Mouse (Mus musculus): ENCODE results near the gene Gucy2c.
"Not testable (repeated sequence)": the region's sequence is repeated elsewhere in the genome, so short reads cannot be mapped to it uniquely, and the experiment has no call there.

Gene Gucy2c

DNA sequence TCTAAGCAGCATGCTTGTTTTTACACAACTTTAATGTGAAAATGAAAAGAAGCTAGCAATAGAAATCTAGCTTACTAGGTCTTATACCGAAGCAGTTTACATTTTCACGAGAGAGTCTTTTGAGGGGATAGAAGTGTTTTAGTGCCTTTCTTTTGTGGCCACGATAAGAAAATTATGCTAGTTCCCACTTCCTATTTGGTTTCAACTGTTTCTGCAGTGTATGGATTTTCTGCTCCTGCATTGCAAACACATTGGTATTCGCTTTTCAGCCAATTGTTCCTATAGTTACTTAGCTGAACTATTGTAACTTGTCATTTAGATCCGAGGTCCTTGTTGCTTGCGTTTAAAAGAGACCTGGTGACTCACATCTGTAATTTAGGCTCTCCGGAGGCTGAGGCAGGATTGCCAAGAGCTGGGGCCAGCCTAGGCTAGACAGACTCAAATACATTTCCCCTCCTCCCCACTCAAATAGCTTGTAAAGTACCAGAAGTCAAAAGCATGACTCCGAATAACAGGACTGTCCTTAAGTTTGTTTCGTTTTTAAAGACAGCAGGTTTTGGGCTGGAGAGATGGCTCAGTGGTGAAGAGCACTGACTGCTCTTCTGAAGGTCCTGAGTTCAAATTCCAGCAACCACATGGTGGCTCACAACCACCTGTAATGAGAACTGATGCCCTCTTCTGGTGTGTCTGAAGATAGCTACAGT lies 23.3 kb upstream of the Gucy2c start:
- in situ Hi-C loops (cut with MboI; ENCODE audit: unreplicated experiment in 2 of 2) = loop anchor here in 1 of 2 experiments (10.0 kb wide), 1 partner anchor 340 kb away; no protein-coding TSS in a partner anchor

DNA sequence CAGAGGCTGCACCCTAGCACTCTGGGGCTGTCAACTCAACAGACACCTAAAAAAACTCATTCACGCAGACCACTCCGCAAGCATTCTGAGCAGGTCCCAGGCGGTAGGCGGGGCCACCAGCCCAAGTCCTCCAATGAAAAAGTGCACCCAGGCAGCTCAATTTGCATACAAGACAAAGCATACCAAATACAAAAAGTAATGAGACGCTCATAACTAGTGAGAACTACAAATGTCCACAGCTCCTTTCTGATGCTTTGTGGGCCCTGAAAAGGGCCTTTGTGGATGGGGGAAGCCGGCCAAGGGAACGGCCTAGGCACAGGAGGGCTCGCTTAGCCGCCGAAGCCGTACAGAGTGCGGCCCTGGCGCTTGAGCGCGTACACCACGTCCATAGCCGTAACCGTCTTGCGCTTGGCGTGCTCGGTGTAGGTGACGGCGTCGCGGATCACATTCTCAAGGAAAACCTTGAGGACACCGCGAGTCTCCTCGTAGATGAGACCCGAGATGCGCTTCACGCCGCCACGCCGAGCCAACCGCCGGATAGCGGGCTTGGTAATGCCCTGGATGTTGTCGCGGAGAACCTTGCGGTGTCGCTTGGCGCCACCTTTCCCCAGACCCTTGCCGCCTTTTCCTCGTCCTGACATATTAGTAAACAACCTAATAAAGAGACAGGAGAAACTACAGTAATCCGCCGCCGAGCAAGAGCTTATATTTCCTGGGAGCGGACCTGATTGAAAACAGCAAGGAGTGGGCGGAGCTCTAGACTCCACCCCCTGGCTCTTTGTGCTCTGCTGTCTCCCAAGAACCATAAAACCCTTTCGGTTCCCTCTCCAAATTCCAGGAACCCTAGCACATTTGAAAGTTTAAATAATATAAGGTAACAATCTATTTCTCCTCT lies 22.4 kb upstream of the Gucy2c start, which contains the start of gene Hist4h4:
Gene Hist4h4 (minus strand): TSS at position 677 of the 895 bp plus-strand sequence.
- in situ Hi-C loops (cut with MboI; ENCODE audit: unreplicated experiment in 2 of 2) = loop anchor here in 1 of 2 experiments (10.0 kb wide), 1 partner anchor 339 kb away; no protein-coding TSS in a partner anchor

DNA sequence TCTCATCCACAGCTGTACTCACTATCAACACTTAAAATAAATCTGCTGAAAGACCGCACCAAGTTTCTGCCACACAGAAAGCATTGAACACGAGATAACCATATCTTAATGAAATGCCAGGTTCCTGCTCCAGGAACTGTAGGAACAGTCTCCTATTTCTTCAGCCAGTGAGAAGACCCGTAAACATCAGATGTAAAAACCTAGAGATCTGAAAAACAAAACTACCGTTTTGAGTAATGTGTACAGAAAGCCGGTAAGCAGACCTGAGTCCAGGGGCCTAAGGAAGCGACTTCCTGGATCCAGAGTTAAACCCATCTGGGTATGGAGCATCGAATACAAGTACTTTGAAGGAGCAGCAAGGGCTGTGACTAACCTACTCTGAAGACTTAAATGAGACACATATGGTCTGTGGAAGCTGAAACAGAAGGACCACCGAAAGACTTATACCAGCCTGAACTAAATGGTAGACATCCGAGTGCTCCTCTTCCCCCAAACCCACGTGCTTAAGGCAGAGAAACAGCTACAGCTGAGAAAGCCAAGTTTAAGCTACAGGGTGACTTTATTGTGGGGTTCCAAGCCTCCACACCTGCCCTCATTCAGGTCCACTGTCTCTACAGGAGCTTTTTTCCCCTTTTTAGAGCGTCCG lies 21.7 kb upstream of the Gucy2c start:
- in situ Hi-C loops (cut with MboI; ENCODE audit: unreplicated experiment in 2 of 2) = loop anchor here in 1 of 2 experiments (10.0 kb wide), 1 partner anchor 338 kb away; no protein-coding TSS in a partner anchor

- in situ Hi-C loops (cut with MboI; ENCODE audit: unreplicated experiment in 2 of 2) = loop anchor here in 1 of 2 experiments (10.0 kb wide), 1 partner anchor 336 kb away; no protein-coding TSS in a partner anchor
These were observed 19.7 kb upstream of the Gucy2c start for GRCm38 (mm10) chr6:136801274-136801673.

GRCm38 (mm10) chr6:136800710-136801109 lies 19.1 kb upstream of the Gucy2c start:
- in situ Hi-C loops (cut with MboI; ENCODE audit: unreplicated experiment in 2 of 2) = loop anchor here in 1 of 2 experiments (10.0 kb wide), 1 partner anchor 336 kb away; no protein-coding TSS in a partner anchor

DNA sequence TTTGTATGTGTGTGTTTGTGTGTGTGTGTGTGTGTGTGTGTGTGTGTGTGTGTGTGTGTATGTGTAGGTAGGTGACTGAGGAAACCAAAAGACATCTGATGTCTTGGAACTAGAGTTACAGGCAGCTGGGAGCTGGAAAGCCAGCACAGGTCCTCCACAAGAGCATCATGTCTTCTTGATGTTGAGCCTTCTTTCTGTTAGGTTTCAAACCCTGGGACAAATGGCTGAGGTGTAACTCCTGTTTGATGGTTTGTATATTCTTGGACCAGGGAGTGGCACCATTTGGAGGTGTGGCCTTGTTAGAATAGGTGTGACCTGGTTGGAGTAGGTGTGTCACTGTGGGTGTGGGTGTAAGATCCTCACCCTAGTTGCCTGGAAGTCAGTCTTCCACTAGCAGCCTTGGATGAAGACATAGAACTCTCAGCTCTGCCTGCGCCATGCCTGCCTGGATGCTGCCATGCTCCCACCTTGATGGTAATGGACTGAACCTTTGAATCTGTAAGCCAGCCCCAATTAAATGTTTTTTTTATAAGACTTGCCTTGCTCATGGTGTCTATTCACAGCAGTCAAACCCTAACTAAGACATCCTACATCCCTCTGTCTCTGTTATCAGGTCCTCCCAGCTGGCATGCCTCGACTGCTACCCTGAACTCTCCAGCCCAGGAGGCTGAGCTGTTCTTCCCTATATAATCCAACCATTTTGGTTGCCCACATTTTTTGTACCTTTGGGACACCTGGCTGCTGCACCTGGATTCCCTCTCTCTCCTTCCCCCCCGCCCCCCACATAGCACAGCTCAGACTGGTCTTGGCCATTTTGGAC lies 16.5 kb upstream of the Gucy2c start:
- in situ Hi-C loops (cut with MboI; ENCODE audit: unreplicated experiment in 2 of 2) = not testable (repeated sequence)

DNA sequence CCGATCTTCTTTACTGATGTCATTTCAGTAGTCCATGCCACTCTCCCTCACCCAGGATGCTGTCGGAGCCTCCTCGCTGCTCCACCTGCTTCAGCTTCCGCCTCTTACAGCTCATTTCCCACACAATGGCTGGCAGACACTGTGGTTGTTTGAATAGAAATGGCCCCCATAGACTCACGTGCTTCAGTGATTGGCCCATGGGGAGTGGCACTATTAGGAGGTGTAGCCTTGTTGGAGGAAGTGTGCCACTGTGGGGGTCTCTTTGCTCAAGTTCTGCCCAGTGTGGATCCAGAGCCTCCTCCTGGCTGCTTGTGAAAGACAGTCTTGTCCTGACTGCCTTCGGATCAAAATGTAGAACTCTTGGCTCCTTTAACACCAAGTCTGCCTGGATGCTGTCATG lies 14.3 kb upstream of the Gucy2c start:
- in situ Hi-C loops (cut with MboI; ENCODE audit: unreplicated experiment in 2 of 2) = no loop called here

DNA sequence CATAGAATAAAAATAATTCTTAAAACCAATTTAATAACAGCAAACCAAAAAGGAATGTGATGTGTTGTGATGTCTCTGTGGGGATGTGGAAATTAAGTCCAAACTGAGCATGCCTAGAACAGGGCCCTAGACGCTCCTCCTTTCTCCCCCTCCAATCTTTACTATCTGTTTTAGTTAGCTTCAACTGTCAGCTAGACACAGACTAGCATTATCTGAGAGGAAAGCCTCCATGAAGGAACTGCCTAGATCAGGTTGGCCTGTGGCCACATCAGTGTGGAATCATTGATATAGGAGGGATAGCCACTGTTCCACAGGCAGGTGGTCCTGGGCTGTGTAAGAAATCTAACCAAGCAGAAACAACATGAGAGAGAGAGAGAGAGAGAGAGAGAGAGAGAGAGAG lies 13.5 kb upstream of the Gucy2c start:
- in situ Hi-C loops (cut with MboI; ENCODE audit: unreplicated experiment in 2 of 2) = no loop called here

DNA sequence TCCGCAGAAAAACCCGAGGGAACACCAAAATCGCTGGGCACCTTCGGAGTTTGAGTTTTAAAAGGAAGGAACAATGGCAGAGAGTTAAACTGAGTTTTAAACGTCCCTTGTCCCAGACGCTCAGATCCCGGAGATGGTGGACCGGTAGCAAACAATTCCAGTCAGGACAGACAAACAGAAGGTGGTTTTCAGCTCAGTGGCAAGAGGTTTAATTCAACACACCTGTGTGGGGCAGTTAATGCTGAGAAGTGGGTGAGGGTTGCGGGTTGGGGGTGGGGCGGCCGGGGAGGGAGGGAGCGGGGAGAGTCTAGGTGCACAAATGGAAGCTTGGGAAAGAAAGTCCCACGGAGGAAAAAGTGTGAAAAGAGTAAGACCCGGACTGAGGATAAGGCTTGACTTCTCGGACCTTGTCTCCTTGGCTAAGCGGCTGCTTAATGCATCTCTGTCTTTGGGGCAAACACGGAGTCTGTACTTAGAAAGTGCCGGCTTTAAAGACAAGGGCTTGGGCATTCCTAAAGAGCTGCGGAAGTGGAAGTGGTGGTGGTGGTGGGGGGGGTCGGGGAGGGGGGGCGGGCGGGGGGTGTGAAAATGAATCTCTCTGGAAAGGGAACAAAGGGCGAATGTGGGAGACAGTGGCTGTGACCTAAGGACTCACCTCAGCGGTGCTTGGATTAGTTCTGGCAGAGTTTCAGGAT lies 12.4 kb upstream of the Gucy2c start:
- in situ Hi-C loops (cut with MboI; ENCODE audit: unreplicated experiment in 2 of 2) = no loop called here

DNA sequence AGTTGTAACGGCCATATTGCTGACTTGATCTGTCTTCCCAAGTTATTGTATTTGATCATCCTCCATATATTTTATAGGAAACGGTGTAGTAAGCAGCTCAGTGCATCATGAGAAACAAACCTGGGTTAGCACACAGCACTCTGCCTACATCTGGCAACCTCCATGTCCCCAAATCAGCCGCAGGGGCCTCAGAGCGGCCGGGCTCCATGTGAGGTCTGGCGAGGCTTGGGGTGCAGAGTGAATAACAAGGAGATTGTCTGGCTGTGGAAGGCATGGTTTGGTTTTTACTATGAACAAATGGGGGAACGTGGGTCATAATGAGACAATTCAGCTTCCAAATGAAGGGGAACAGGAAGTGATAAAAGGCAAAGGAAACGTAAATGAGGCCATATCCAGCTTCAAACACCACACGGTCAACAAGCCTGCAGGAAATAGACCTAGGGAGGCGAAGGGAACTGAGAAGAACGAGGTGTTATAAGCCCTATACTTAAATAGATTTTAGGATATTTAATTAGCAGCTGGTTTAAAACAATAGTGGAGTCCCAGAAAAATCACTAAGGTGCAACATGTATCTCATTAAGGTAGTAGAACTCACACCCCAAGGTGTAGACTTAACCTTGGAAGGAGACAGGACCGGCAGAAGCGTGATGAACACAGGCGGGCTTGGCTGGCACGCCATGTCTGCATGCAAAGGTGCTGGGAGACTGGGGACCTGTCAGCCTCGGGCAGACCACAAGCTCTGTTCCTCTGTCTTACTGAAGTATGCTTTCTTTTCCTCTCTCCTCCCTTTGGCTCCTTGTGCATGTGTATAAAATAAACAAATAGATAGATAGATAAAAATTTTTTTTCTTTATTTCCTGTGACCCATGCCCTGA lies 11.6 kb upstream of the Gucy2c start:
- in situ Hi-C loops (cut with MboI; ENCODE audit: unreplicated experiment in 2 of 2) = no loop called here

DNA sequence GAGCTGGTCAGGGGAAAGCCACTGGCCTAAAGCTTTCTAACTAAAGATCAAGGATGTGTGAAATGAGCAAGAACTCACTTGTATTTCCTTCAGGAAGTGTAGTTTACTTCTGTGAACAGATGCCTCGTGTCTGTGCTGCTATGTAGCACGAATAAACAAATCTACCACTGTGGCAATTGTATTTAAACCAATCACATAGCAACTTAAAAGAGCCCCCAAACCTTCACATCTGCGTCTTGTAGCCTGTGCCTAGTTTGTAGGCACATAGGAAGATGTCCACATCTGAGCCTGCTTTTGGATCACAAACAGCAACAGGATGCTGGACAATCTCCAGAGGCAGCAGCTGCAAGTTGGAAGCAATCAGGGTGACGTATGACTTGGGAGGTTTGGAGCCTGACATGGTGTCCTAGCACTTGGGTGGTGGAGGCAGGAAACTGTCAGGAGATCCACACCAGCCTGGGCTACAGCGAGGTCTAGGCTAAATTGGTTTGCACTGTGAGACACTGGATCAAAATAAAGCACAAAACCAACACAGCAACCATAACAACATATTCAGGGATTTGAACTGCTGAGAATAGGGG lies 7.9 kb upstream of the Gucy2c start:
- in situ Hi-C loops (cut with MboI; ENCODE audit: unreplicated experiment in 2 of 2) = no loop called here

DNA sequence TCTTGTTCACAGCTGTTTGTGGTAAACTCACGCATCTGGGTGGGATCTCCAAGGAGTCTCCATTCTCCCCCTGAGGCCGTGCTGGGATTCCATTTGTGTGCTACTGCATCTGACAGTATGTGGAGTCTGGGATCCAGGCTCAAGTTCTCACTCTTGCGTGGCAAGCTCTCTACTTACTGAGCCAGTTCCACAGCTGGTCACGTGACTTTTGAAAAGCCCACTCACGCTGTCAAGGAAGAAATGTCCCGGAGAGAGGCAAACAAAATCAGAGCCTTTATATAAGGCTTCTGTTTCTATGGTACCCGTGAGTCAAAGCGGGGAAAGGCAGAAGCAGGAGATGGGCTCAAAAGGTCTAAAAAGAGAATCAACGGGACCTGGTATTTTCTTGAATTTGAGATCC lies 1.2 kb upstream of the Gucy2c start:
- in situ Hi-C loops (cut with MboI; ENCODE audit: unreplicated experiment in 2 of 2) = no loop called here

DNA sequence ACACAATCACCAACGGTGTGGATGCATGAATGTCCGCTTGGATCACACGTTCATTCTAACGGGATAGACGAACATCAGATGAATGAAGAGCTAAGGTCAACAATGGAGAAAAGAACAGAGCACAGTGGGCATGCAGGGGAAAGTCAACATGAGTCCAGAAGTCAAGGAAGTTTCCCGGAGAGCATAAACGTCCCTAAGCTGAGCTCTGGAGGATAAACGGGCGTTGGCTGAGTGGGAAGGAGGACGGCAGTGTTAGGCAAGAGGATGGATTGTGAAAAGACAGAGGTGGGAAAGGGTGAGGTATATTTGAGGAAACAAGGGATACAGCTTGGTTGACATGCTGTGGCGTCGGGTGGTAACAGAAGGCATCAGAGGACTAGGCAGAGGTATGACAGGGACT lies 581 bp upstream of the Gucy2c start:
- in situ Hi-C loops (cut with MboI; ENCODE audit: unreplicated experiment in 2 of 2) = no loop called here

- in situ Hi-C loops (cut with MboI; ENCODE audit: unreplicated experiment in 2 of 2) = no loop called here
These were observed 5.2 kb downstream of the Gucy2c start for GRCm38 (mm10) chr6:136776392-136776791.

DNA sequence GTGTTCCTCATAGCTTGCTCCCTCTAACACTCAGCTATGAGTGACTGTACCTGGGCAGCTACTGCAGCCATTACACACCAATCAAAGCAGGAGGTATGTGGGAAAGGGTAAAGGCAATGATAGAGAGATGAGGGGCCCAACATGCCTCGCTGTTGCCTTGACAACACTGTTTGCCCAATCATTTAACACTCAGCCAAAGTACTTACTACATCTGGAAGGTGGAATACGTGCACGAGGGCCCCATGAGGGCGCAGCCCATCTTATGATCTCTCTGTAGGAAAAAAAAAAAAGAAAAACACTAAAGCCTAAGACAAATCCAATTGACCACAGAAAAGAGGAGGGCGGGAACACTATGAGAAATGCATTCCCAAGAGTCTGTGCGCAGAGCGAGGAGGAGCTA lies 11.7 kb downstream of the Gucy2c start:
- in situ Hi-C loops (cut with MboI; ENCODE audit: unreplicated experiment in 2 of 2) = loop anchor here in 1 of 2 experiments (25.0 kb wide), 1 partner anchor 417 kb away; no protein-coding TSS in a partner anchor

DNA sequence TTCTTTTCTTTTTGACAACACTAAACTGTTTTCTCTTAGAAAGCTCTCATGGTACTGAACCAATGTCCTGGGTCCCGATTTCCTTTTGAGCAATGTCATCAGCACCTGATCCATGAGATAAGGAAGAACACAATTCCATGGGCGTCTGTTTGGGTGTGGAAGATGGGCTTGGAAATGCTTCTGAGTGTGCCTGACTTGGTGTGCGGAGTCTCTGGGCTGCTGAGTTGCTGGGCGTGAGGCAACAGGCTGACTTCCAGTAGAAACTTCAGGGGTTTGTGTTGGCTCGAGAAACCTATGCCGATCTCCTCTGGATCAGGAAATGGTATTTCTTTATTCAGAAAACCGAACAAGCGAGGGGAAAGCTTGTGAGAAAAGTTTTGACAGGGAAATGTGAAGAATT lies 12.4 kb downstream of the Gucy2c start:
- in situ Hi-C loops (cut with MboI; ENCODE audit: unreplicated experiment in 2 of 2) = loop anchor here in 1 of 2 experiments (25.0 kb wide), 1 partner anchor 418 kb away; no protein-coding TSS in a partner anchor

- in situ Hi-C loops (cut with MboI; ENCODE audit: unreplicated experiment in 2 of 2) = loop anchor here in 1 of 2 experiments (25.0 kb wide), 1 partner anchor 423 kb away; no protein-coding TSS in a partner anchor
These were observed 17.7 kb downstream of the Gucy2c start for GRCm38 (mm10) chr6:136763912-136764311.

DNA sequence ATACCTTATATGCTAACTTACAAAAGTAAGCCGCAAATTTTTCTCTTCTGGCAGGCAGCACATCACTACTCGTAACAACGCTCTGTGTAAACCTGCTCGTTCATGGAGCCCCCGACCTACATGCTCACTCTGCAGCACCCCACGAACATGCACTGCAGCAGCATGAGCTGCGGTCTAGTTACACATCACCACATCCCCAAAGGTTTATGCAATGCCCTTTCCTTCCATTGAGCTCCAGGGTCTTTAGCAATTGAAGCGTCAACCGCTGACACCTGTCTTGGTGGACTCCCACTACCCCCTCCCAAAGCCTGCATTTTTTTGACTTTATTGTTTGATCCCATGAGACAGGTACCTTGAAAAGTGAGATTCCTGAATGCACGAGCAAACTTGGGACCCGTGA lies 31.0 kb downstream of the Gucy2c start:
- in situ Hi-C loops (cut with MboI; ENCODE audit: unreplicated experiment in 2 of 2) = loop anchor here in 1 of 2 experiments (25.0 kb wide), 1 partner anchor 437 kb away; no protein-coding TSS in a partner anchor
